Mouse (Mus musculus) myocyte (in vitro differentiated cells): ENCODE data around the gene Tcf25.

Experiments used
- CEBPB ChIP-seq: IDR thresholded peaks from 2 replicates; pipeline ENCODE4 v1.6.1; 2011; ENCODE audit warnings: mild to moderate bottlenecking, moderate library complexity; ENCODE audit not compliant: poor library complexity, insufficient read depth, severe bottlenecking
- E2F4 ChIP-seq: IDR thresholded peaks from one replicate; pipeline ENCODE4 v1.6.1; 2011; ENCODE audit warnings: mild to moderate bottlenecking, control low read depth, moderate library complexity; ENCODE audit not compliant: insufficient read depth
- MAX ChIP-seq: IDR thresholded peaks from one replicate; pipeline ENCODE4 v1.6.1; 2011; ENCODE audit warnings: low read depth, mild to moderate bottlenecking, control low read depth
- MYOD1 ChIP-seq, 3 experiments: IDR thresholded peaks; one replicate each; pipeline ENCODE4 v1.6.1; 2011; ENCODE audit warnings: control low read depth in 2 of 3, low read depth in 2 of 3, mild to moderate bottlenecking in 2 of 3, moderate library complexity in 1 of 3; ENCODE audit not compliant: insufficient read length in 2 of 3, control insufficient read depth in 1 of 3
- MYOG ChIP-seq, 3 experiments: IDR thresholded peaks; one replicate each; pipeline ENCODE4 v1.6.1; 2011; ENCODE audit warnings: control low read depth in 2 of 3, low read depth in 2 of 3, mild to moderate bottlenecking in 2 of 3; ENCODE audit not compliant: insufficient read length in 2 of 3, control insufficient read depth in 1 of 3, insufficient read depth in 1 of 3
- POLR2A ChIP-seq: IDR thresholded peaks from one replicate; pipeline ENCODE4 v1.6.1; 2011; ENCODE audit warnings: low read depth, mild to moderate bottlenecking, control low read depth, moderate library complexity; ENCODE audit not compliant: insufficient read length
- POLR2AphosphoS2 ChIP-seq: IDR thresholded peaks from one replicate; pipeline ENCODE4 v1.6.1; 2011; ENCODE audit warnings: low read depth, control low read depth; ENCODE audit not compliant: insufficient read length
- REST ChIP-seq: IDR thresholded peaks from one replicate; pipeline ENCODE4 v1.6.1; 2011; ENCODE audit warnings: mild to moderate bottlenecking, control low read depth, moderate library complexity; ENCODE audit not compliant: insufficient read depth, insufficient read length
- SRF ChIP-seq: IDR thresholded peaks from one replicate; pipeline ENCODE4 v1.6.1; 2011; ENCODE audit warnings: low read depth; ENCODE audit not compliant: control insufficient read depth, insufficient read length
- TCF12 ChIP-seq: IDR thresholded peaks from one replicate; pipeline ENCODE4 v1.6.1; 2011; ENCODE audit warnings: mild to moderate bottlenecking, control low read depth; ENCODE audit not compliant: poor library complexity, insufficient read depth, severe bottlenecking
- TCF3 ChIP-seq: IDR thresholded peaks from one replicate; pipeline ENCODE4 v1.6.1; 2011; ENCODE audit warnings: low read depth, control low read depth; ENCODE audit not compliant: insufficient read length
- USF1 ChIP-seq: IDR thresholded peaks from one replicate; pipeline ENCODE4 v1.6.1; 2011; ENCODE audit warnings: low read depth, mild to moderate bottlenecking, control low read depth, moderate library complexity

DNA sequence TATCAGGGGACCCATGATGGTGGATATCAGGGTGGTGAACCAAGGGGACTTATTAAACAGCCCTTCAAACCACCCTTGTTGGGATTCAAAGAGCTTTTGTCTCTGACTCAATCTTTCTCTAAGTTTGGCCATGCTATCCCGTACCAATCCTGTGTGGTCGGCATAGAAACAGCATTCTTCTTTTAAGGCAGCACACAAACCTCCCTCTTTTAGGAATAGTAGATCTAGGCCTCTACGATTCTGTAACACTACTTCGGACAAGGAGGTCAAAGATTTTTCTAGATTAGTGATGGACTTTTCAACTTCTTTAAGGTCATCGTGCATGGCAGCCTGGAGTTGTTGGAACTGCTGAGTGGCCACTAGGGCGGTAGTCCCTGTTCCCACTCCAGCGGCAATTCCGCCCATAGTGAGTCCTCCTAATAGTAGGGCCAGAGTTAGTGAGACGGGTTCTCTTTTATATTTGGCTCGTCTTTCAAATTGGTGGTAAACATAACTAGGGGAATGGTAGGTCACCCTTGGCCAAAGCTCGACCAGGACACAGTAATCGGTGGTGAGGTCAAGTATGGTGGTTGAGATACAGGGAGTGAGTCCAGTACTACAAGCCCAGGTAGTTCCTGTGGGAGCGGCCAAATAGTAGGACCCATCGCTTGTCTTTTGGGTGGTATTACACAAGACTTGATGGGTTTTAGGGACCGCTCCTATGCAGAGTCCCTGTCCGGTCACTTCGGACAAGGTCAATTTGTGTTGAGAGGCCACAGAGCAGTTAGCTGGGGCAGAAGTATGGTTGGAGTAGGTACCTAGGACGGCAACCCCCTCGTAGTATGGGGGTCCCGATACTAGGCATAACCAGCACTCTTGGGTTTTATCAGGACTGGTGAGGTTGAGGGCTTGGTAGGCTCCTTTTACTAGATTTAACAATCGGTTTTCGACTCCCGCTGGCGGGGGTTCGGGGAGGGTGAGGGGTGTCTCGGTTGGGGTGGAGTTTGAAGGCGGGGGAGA, 53.3 kb downstream of the Tcf25 start:
- no peak for TF ChIP-seq SRF
- TF ChIP-seq MYOD1 (IDR thresholded peaks at IDR 0.05; ENCODE audit: control insufficient read depth in 1 of 3, insufficient read length in 2 of 3, low read depth in 2 of 3): no peak
- no peak for TF ChIP-seq POLR2A
- TF ChIP-seq POLR2AphosphoS2: no peak
- no peak for TF ChIP-seq TCF12
- TF ChIP-seq MYOG (IDR thresholded peaks at IDR 0.05; ENCODE audit: control insufficient read depth in 1 of 3, insufficient read depth in 1 of 3, insufficient read length in 2 of 3, low read depth in 2 of 3): no peak
- TF ChIP-seq E2F4: no peak
- TF ChIP-seq USF1: no peak
- no peak for TF ChIP-seq CEBPB
- TF ChIP-seq MAX: no peak
- TF ChIP-seq REST: no peak
- TF ChIP-seq TCF3: no peak
